Mouse (Mus musculus): ENCODE measurements at regions not wholly inside any gene's neighbourhood (a gene's known extent, or its start where the extent isn't known, plus 50 kb on each side); places are given as distances from the start of the nearest gene placed in this dataset.

DNA sequence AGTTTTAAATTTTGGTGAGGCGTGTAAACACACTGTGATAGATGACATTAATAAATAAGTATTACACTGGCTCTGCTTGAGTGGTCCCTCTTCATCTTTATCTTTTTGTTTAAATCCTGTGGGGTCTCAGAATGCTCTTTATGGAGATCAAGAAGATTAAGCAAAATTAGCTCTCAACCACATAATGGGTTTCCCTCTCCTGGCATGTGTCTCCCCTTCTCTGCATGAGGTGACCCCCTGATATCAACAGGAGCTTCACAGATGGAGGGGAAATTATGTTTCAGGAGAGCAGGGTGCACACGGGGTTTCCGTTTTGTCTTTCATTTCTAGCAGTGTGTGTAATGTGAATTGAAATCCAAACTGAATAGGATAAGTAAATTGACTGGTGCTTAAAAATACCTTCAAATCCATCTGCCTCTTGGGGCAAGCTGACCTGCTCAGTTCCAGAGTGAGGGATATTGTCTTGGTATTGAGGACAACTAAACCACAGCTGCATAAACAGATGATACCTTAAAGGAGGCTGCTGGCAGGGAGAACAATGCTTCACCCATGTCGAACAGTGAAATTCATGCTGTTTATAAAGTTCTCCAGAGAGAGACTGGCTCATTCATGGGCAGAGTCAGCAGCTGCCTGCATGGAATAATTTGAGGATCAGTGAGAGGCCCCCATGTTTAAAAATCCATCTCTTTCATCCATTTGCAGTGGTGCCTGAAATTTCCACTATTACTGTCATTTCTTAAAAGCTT is 518.3 kb upstream of the Nr2f1 start:
- no peak for DNase-seq (ENCODE audit: low read depth, low spot score)

DNA sequence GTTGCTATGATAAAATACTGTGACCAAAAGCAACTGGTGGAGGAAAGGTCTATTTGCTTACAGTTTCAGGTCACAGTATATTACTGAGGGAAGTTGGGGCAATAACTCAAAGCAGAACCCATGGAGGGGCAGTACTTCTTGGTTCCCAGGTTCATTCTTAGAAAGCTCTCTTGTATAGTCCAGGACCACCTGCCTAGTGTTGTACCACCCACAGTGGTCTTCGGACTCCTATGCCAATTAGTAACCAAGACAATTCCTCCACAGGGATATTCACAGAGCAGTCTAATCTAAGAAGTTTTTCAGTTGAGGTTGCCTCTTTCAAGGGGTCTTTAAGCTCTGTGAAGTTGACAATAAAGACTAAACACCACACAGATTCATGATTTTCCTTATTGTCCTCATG is 517.6 kb upstream of the Nr2f1 start:
- no peak for DNase-seq (ENCODE audit: low read depth, low spot score)

DNA sequence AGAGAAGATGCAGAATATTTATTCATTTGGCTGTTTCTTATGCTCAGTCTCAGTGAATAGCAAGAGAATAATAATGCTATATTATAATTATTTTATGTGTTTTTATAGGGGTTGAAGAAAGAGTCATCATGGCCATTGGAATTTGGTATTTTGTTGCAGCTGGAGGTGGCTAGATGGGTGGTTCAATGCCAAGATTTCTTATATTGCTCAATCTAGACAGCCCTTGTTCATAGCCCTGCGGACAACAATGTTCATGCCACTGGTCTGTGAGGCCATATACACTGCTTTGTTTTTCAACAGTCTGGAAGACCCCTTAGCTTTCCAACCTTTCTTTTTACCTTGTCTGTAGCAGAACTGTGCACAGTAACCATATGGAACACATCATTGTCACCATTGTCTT is 505.1 kb upstream of the Nr2f1 start:
- no peak for DNase-seq (ENCODE audit: low read depth, low spot score)

DNA sequence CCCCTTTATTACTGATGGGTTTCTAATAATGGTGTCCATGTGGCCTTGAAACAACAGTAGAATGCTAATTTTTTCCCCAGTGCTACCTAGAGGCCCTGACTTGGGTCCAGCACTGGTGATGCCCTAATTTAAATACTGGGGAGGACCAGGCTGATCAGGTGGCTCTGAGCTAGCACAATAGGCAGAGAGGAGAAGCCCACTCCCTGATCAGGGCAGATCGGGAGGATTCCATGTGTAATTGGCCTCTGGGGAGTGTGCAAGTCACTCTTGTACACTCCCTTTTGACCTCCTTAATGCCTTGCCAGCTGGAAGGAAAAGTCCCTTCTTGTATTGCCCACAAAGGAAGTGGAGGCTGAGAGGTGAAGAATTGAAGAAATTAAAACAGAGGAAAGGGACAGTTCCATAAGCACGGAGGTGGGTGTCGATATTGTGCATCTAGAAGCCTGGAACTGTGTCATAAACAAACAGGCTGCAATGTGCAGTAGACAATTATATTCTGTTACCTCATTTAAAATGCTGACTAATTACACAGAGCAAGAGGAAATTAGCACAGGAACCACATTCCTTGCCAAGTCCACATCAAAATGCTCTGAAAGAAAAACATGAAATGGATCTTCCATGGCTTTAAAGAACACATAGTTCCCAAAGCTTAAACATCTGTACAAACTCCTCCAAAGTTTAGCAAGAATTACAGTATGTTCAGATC is 498.4 kb upstream of the Nr2f1 start:
- DNase-seq (ENCODE audit: low read depth, low spot score), result no peak

DNA sequence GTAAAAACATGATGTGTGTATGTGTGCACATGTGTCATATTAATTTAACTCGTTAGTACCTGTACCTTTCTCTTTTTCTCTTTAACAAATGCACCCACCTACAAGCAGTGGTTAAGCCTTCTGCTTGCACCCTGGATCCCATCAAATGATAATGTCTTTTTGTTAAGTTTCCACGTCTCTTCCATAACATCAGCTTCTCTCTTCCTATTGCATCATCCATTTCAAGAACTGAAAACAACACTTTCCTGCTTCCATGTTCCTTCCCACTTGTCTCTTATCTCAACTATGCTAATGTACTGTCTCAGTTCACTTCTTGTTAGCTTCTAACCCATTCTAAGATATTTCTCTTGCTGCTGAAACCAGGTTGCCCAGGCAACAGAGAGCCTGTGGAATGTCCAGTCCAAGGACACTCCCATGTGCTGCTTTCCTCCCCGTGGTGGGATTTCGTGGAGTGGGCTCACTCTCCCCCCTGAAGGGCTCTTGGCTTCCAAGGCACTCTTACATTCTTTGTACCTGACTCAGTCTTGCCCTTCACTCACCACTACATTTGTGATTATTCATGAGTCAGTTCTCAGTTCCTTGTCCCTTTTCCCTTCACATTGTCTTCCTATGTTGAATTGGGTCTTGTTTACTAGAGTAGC is 479.8 kb upstream of the Nr2f1 start:
- peak; percentile 61 for DNase-seq (ENCODE audit: low read depth, low spot score)

DNA sequence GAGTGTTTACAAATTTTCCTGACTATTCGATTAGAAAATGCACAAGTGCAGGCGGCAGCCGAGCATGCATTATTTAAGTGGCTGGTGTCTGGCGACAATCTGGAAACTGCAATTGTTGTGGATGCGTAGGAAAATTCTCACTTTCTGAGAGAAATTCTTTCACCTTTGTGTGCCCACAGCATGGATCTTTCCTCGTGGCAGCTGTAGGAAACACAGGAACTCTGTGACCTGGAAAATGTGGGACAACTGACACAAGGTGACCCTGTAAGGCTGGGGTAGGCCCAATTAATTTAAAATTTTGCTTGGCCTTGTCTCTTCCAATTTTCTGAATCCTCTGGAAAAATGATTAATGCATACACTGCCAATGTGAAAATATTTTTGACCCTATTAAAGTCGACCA is 478.7 kb upstream of the Nr2f1 start:
- no peak for DNase-seq (ENCODE audit: low read depth, low spot score)

DNA sequence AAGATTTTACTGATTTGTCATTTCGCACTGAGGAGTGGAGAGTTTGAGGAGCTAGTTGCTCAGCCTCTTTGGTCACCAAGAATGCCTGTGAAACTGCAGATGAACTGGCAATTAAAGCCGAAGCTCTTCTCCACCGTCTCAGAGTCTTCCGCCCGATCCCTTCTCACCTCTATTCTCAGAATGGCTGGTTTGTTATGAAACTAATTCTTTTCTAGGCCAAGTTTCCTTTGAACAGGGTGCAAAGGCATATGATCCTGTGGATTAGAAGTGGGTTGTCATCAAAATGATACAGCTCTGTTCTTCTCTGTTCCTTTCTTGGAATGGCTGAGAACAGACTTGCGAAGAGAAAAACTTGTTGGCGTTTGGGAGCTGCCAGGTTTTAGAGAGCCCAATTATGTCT is 458.7 kb upstream of the Nr2f1 start:
- no peak for DNase-seq (ENCODE audit: low read depth, low spot score)

DNA sequence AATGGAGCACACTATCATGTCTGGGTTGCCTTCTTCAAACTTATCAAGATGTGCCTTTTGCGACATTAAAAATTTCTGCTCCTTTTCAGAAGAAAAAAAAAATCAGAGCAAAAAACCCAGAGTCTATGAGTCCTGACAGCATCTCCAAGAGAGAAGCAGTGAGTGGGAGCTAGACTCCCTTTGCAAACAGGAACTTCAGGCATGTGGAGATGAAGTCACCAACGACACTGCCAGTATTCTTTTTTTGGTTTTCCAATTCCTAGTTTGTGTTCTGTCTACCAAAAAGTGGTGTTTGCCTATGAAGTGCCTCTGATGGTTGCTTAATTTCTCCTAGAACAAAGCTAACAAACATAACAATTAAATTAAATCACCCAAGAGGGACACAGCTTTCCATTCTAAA is 457.2 kb upstream of the Nr2f1 start:
- no peak for DNase-seq (ENCODE audit: low read depth, low spot score)

DNA sequence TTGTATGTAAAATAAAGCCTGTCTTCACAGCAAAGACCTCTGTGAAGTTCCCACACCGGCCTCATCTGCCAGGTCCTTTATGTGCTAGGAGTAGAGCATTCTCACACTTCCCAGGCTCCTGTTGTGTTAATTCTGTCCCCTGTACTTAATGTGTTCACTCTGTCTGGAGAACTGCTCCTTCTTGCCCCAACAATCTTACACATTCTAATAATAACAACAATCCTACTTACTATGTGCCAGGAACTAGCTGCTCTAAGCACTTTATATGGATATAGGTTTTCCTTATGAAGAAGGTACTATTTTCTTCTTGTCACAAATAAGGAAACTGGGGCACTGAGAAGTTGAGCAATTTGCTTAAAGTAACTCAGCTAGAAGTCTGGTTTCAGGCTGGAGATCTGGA is 456.6 kb upstream of the Nr2f1 start:
- DNase-seq (ENCODE audit: low read depth, low spot score), result no peak

DNA sequence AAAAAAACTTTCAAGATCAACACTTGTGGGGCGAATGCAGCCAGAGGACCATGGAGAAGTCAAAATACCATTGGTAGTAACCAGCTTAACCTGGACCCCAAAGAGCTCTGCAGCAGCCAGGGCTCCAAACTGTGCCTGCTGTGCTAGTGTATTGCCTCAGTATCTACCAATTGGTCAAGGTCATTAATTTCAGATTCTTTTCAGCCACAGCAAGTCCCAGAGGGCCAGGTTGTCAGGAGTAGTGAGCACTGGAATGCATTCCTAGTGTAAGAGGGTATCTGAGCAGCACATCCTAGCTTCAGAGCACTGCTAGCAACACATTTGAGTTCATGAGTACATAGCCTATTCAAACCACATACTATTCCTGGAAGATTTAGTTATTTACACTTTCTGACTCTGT is 451.3 kb upstream of the Nr2f1 start:
- peak; percentile 45 for DNase-seq (ENCODE audit: low read depth, low spot score)

DNA sequence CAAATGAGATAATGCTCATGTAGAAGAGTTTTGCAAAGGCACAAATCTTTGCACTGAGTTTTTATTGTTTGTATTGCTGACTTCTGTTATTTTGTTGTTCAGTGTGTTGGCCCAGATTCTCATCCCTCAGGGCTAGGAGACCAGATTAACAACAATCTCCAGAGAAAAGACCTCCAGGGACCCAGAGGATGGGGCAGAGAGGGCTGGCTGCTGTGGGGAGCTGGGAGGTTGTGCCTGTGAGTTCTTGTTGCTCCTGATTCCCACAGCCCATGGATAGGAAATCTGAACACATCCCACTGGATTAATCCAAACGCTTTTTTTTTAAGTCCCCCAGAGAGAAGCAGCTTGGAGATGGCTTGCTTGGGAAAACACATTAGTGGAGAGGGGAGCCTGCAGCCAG is 445.0 kb upstream of the Nr2f1 start:
- no peak for DNase-seq (ENCODE audit: low read depth, low spot score)

DNA sequence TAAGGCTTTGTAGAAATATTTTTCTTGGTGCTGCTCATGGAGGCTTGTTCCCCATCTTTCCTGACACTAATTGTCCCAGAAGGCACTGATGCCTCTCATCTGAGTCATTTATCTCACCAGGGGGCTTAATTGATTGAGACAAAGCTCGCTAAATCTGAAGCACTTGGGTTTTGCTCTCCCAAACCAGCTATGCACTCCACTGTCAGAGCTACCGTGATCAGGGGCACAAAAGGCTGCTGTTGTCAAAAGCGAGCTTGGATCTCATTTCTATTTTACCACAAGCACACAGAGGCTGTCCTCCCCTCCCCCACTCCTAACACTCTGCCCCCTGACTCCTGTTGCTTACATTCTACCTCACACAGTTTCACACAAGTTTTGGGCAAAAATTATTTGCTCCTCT is 443.5 kb upstream of the Nr2f1 start:
- peak; percentile 37 for DNase-seq (ENCODE audit: low read depth, low spot score)

DNA sequence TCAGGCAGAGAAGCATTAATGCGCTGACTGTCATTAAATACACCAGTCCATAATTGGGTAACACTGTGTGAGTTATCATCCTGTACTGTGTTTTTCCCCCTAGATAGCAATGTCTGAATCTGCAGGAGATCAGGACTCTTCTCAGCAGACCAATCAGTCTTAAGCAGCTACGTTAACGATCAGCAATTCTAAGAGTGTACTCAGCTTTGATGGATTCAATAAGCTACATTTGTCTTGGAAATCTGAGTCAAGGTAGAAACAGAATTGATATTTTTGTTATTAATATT is 442.8 kb upstream of the Nr2f1 start:
- DNase-seq (ENCODE audit: low read depth, low spot score), result no peak

DNA sequence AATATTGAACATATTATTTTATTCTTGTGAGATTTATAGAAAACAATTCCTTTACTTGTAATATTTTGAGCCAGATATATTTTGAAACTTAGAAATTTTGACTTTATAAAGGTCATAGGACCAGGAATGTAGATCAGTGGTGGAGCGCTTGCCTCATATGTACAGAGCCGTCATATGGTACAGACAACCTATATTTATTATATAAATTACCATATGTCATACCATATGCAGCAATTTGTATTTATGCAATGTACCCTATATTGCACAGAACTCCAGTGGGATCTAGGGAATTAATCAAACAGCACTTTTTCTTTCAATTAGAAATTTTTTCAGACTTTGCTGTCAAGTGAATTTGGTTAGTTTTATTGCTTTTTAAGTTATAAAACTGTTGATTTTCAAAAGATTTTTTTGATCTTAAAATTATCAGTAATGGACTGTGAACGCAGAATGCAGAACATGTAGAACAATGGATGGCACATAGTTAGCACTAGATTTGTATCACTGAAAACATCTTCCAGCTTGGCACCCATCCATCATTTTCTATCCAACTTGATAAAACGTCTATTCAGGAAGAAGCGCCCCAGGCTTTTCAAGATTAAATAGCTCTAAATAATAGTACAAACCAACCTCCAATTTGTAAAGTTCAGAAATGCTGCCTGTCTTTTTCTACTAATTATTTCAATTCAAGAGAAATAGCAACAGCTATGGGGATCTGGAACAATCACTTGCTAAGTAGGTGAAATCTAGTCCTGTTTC is 442.3 kb upstream of the Nr2f1 start:
- DNase-seq (ENCODE audit: low read depth, low spot score), result no peak

DNA sequence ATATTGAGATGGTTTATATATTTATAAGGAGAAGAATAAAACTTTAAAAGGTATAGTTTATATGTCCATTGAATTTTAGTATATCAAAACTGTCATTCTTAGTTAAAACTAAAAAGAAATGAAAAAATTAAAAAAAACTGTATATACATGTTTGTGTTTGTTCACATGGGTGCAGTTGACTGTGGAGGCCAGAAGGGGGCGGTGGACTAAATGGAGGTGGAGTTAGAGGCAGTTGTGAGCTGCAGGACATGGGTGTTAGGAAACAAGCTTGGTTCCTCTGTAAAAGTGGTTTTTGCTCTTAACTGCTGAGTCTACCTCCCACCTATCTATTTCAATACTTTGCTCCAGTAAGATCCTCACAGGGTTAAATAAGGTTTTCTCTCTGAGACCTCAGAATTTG is 440.8 kb upstream of the Nr2f1 start:
- no peak for DNase-seq (ENCODE audit: low read depth, low spot score)

DNA sequence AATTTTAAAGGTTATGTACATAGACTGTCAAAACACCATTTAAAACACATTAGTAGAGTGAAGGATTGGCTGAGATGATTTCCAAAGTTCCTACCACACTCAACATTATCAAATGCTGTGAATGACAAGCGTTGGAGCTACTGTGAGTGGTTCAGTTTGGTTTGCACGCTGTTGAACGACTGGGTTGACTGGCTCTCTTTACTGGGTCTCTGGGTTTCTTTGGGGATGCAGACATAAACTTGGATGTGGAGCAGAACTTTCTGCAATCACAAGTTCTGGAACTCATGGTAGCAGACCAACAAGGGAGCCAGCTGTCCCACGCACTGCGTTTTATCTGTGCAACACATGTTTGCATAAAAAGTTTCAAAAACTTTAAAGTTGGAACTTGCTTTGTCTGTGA is 438.9 kb upstream of the Nr2f1 start:
- DNase-seq (ENCODE audit: low read depth, low spot score), result no peak

DNA sequence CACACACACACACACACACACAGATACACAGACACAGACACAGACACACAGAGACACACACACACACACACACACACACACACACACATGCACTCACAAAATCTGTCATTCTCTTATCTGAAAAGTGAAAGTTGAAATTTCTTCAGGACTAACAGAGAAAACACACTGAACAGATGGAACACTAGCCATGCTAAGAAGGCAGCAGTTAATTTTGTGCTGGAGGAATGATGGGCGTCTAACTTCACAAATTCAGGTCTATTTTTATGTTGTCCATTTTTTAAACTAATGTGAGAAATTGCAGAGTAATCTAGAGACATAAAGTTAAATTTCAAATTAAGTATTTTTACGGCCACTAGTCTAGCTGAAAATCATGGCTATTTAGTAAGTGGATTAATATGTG is 432.1 kb upstream of the Nr2f1 start:
- no peak for DNase-seq (ENCODE audit: low read depth, low spot score)

DNA sequence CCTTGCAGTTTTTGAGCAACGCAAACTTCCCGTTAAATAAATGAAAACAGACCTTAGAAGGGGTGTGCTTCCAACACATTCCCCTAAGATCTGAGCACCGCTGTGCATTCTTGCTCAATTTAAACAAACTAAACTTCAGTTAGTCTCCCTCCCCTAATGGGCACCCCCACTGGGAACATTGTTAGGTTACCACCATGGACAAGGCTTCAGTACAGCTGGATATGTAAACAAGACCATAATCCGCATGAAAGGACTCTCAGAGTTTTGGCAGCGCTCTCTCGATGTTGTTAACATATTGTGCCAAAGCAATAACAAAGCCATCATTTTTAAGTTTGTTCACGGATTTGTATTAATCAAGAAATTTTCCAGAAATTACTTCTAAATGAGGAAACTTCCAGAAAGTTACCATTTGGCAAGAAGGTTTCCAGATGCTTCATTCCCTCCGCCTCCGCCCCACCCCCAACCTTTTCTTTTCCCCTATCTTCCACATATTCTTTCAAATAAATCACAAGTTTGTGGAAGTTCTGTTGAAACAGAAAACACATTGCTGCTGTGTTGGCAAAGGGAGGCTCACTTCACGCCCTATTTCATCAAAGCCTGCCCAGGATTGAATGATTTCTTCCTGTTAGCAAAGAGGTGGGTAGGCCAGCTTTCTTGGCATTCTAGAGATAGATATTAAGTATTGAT is 429.6 kb upstream of the Nr2f1 start:
- peak; percentile 63 for DNase-seq (ENCODE audit: low read depth, low spot score)

DNA sequence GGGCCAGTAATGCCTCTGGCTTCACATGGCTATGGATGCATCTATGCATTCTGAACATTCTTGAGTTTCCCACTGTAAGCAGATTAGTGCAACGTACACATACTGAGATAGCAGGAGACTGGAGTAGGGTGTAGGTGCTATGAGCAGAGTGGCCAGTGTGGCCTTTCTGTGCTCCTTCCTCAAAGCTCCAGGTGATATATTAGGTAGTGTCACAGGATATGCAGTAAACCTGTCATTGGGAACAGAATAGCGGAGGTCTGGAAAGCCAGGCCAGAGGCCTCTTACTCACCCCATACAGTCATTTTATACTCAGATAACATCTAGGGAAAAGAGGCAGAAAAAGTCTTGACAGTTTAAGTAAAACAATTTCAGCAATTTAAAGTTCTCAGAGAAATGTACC is 424.1 kb upstream of the Nr2f1 start:
- DNase-seq (ENCODE audit: low read depth, low spot score), result peak; percentile 51

DNA sequence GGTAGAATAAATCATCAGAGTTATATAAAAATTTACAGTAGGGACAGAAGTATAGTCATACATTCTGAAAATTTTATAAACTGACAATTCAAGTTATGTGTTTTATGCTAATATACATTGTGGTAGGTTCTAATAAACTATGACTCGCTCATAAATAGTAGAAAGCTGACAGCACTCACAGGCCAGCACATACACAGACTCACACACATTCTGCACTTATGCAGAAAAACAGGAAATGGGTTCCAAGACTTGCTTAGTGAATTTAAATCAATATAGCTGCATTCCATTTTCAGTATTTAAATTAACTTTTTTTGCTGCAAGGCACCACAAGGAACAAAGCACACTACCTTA is 403.3 kb upstream of the Nr2f1 start:
- no peak for DNase-seq (ENCODE audit: low read depth, low spot score)

DNA sequence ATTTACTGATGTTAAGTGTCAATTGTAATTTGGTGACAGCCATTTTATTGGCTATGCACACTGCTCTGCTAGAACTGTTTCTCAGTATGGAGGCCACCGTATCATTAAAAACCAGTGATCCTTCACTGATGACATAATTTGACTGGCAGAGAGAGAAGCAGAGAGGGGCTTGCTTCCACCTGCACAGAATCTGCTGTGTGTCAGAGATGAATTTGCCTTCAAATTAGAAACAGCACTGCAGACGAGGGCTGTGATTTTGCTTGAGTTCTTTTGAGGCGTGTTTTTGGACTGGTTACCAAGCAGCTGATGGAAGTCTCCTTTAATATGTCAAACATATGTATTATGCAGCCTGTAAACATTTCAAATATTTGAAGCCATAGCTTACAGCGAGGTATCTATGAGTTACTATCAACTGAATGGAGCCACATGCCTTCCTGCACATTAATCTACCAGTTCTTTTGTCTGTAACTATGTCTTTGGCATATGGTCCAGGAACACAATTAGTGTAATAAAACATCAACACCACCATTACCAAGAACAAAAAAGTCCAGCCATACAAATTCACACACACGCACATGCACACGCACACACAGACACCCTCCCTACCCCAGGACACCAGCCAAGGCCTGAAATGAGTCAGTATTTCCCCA is 402.8 kb upstream of the Nr2f1 start:
- peak; percentile 53 for DNase-seq (ENCODE audit: low read depth, low spot score)
